Mouse (Mus musculus): Measurements from ENCODE around the gene Mcts1. TPM values are rescaled to one million over a fixed set of nuclear protein-coding genes. Genes with fewer than 3 reads are reported as not detected.

Mcts1 gene
- polyA plus RNA-seq, 1 experiment, result 12.4 TPM

DNA sequence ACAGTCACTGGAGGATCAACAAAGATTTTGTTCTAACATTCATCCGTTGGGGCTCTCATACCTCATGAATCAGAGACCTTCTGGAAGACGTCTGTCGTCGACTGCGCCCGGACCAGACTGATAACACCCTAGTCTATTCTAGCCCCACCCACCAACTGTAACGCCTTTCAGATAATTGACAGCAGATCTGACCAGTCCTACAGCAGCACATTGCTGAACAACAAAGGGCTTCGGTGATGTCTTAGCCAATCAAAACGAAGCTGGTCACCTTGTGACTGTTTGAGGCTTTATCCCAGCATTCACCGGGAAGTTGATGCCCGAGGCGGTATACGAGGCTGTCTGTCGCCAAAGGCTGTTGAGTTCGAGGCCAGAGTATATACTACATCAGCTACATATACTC lies 24.3 kb upstream of the Mcts1 start, which contains the start of gene Cul4b:
TSS of gene Cul4b (minus strand) at position 119 of the 400 bp plus-strand sequence.
- Histone ChIP-seq H3K4me3 (ENCODE audit: control insufficient read depth, insufficient read depth, low read length) (no peak within 1 kb of the TSS), H3K27ac (ENCODE audit: control insufficient read depth, insufficient read depth, low read length) (no peak within 1 kb of the TSS), H3K27me3 (ENCODE audit: control insufficient read depth, insufficient read depth, low read length) (no peaks in the 10 kb centered on the region), H3K36me3 (ENCODE audit: control insufficient read depth, insufficient read depth, low read length) (no peaks in the 10 kb centered on the region), H3K4me1 (replicated peaks; ENCODE audit: control insufficient read depth, insufficient read depth, low read length) (no peaks in the 10 kb centered on the region)
- WGBS, result 94% methylated on average over 15 of the region's 15 CpGs
- DNase-seq, result no peak
- no peak for TF ChIP-seq CTCF (IDR thresholded peaks at IDR 0.05; ENCODE audit: borderline replicate concordance, control insufficient read depth, extremely low read depth, insufficient read depth, low read length, poor library complexity)
- no peak for TF ChIP-seq POLR2A (IDR thresholded peaks at IDR 0.05; ENCODE audit: control insufficient read depth, extremely low read depth, insufficient read depth, low read length, poor library complexity)

DNA sequence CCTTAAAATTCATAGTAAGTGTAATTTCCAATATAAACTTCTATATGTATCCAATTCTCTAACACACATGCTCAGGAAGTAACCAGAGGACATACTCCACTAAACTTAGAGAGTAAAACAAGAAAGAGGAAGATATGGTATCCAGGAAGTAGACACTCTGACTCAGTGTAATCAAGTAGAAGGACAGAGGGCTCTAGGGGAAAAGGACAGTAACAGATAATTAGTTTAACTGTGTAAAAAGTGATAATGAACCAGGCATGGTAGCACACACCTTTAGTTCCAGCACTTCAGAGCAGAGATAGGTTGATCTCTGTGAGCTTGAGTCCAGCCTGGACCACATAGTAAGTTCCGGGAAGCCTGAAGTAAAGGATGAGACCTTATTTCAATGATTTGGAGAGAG lies 19.2 kb upstream of the Mcts1 start:
- Histone ChIP-seq H3K4me1 (replicated peaks; ENCODE audit: control insufficient read depth, insufficient read depth, low read length) (no peaks in the 10 kb centered on the region), H3K36me3 (ENCODE audit: control insufficient read depth, insufficient read depth, low read length) (no peaks in the 10 kb centered on the region), H3K27ac (ENCODE audit: control insufficient read depth, insufficient read depth, low read length) (no peak overlapping the region), H3K4me3 (ENCODE audit: control insufficient read depth, insufficient read depth, low read length) (no peak overlapping the region), H3K27me3 (ENCODE audit: control insufficient read depth, insufficient read depth, low read length) (no peaks in the 10 kb centered on the region)
- no peak for DNase-seq
- 94% methylated on average over 1 of the region's 1 CpGs for WGBS
- no peak for TF ChIP-seq CTCF (IDR thresholded peaks at IDR 0.05; ENCODE audit: borderline replicate concordance, control insufficient read depth, extremely low read depth, insufficient read depth, low read length, poor library complexity)
- TF ChIP-seq POLR2A (IDR thresholded peaks at IDR 0.05; ENCODE audit: control insufficient read depth, extremely low read depth, insufficient read depth, low read length, poor library complexity), result no peak

DNA sequence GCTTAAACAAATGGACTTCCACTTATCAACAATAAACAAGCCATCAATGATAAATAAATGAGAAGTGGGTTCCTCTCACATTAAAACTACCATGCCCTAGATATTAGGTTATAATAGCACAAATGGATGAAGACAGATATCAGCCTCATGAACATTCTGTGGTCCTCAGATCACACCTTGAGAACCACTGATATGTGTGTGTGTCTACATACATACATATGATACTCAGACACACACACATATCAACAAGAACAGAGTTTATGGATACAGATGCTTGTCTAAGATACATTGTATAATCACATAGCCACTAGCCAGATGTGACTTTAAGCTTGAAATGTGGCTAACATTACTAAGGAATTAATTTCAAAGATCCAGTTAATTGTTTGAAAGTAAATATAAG lies 17.1 kb upstream of the Mcts1 start:
- Histone ChIP-seq H3K4me3 (ENCODE audit: control insufficient read depth, insufficient read depth, low read length) (no peak overlapping the region), H3K36me3 (ENCODE audit: control insufficient read depth, insufficient read depth, low read length) (no peaks in the 10 kb centered on the region), H3K4me1 (replicated peaks; ENCODE audit: control insufficient read depth, insufficient read depth, low read length) (no peaks in the 10 kb centered on the region), H3K27me3 (ENCODE audit: control insufficient read depth, insufficient read depth, low read length) (no peaks in the 10 kb centered on the region), H3K27ac (ENCODE audit: control insufficient read depth, insufficient read depth, low read length) (no peak overlapping the region)
- no peak for DNase-seq
- no peak for TF ChIP-seq CTCF (IDR thresholded peaks at IDR 0.05; ENCODE audit: borderline replicate concordance, control insufficient read depth, extremely low read depth, insufficient read depth, low read length, poor library complexity)
- TF ChIP-seq POLR2A (IDR thresholded peaks at IDR 0.05; ENCODE audit: control insufficient read depth, extremely low read depth, insufficient read depth, low read length, poor library complexity), result no peak

DNA sequence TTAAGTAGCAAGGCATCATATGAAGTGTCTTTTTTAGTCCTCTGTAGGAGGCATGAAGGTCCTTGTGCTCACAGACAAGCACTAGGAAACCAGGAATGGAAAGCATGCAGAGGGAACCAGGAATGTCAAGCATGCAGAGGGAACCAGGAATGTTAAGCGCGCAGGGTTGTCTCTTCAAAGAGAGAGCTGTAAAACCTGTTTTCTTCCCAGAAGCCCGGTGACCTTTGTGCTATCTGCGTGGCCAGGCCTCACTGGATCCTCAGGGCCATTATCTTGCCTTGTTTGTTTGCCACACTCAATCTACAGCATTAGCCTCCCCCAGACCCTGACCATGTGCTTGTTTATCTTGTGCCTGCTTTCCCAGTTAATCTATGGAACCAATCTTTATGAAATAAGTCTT lies 10.6 kb upstream of the Mcts1 start:
- no peak for DNase-seq
- no peak for TF ChIP-seq CTCF (IDR thresholded peaks at IDR 0.05; ENCODE audit: borderline replicate concordance, control insufficient read depth, extremely low read depth, insufficient read depth, low read length, poor library complexity)
- TF ChIP-seq POLR2A (IDR thresholded peaks at IDR 0.05; ENCODE audit: control insufficient read depth, extremely low read depth, insufficient read depth, low read length, poor library complexity), result no peak
- WGBS, result 100% methylated on average over 4 of the region's 4 CpGs

DNA sequence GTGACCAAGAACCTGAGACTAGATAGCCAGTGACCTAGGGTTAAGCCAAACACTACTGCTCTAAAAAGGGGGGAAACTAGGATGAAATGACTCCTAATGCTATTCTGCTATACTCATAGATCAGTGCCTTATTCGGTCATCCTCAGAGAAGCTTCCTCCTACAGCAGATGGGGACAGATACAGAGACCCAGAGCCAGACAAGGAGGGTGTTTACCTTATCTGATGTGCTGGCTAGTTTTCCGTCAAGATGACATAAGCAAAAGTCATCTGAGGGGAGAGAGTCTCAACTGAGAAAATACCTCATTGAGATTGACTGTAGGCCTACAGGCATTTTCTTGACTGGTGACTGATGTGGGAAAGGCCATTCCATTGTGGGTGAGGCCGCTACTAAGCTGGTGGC lies 8.6 kb upstream of the Mcts1 start:
- WGBS, result 94% methylated on average over 3 of the region's 3 CpGs
- H3K4me1 ChIP-seq (replicated peaks; ENCODE audit: control insufficient read depth, insufficient read depth, low read length), result no peaks in the 10 kb centered on the region
- no peaks in the 10 kb centered on the region for H3K36me3 ChIP-seq (ENCODE audit: control insufficient read depth, insufficient read depth, low read length)
- no peak overlapping the region for H3K4me3 ChIP-seq (ENCODE audit: control insufficient read depth, insufficient read depth, low read length)
- no peak for DNase-seq
- H3K27me3 ChIP-seq (ENCODE audit: control insufficient read depth, insufficient read depth, low read length), result no peaks in the 10 kb centered on the region
- H3K27ac ChIP-seq (ENCODE audit: control insufficient read depth, insufficient read depth, low read length), result no peak overlapping the region
- no peak for TF ChIP-seq POLR2A (IDR thresholded peaks at IDR 0.05; ENCODE audit: control insufficient read depth, extremely low read depth, insufficient read depth, low read length, poor library complexity)
- no peak for TF ChIP-seq CTCF (IDR thresholded peaks at IDR 0.05; ENCODE audit: borderline replicate concordance, control insufficient read depth, extremely low read depth, insufficient read depth, low read length, poor library complexity)

More for the DNA sequence above, 10.6 kb upstream of the Mcts1 start:
- no peak overlapping the region for H3K27ac ChIP-seq (ENCODE audit: control insufficient read depth, insufficient read depth, low read length)
- H3K4me3 ChIP-seq (ENCODE audit: control insufficient read depth, insufficient read depth, low read length), result no peak overlapping the region
- no peaks in the 10 kb centered on the region for H3K36me3 ChIP-seq (ENCODE audit: control insufficient read depth, insufficient read depth, low read length)
- H3K4me1 ChIP-seq (replicated peaks; ENCODE audit: control insufficient read depth, insufficient read depth, low read length), result no peaks in the 10 kb centered on the region
- H3K27me3 ChIP-seq (ENCODE audit: control insufficient read depth, insufficient read depth, low read length), result no peaks in the 10 kb centered on the region

DNA sequence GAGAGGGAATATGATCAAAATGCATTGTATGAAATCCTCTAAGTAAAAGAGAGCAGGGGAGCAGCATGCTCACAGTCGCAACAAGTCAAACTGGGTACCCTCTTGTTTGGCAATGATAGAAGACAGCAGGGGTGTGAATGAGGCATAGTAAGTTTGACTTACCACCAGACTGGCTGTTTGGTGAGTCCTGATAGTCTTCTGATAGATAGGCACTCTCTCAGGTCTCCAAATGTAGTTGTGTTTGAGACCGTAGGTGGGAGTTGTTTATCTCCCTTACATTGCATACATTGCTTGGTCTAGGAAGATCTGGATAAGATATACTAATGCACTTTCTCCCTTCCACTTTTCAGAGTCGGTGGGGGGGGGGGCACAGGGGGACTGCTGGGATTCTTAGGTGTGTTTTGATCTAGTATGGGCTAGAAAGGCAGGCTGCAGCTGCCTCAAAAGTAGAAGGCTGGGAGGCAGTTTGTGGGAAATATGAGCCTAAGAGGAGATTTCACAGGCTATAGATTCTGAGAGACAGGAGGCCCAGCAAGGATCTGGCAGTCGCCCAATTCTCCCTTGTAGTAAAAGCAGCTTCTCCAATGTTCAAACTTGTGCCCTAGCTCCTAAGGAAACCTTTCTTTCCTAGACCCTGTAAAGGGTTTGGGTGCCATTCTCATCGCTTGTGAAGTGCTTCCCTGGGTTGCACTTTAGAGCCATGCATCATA lies 7.0 kb upstream of the Mcts1 start:
- Histone ChIP-seq H3K36me3 (ENCODE audit: control insufficient read depth, insufficient read depth, low read length) (no peaks in the 10 kb centered on the region), H3K4me3 (ENCODE audit: control insufficient read depth, insufficient read depth, low read length) (no peak overlapping the region), H3K27me3 (ENCODE audit: control insufficient read depth, insufficient read depth, low read length) (no peaks in the 10 kb centered on the region), H3K27ac (ENCODE audit: control insufficient read depth, insufficient read depth, low read length) (no peak overlapping the region), H3K4me1 (replicated peaks; ENCODE audit: control insufficient read depth, insufficient read depth, low read length) (no peaks in the 10 kb centered on the region)
- TF ChIP-seq POLR2A (IDR thresholded peaks at IDR 0.05; ENCODE audit: control insufficient read depth, extremely low read depth, insufficient read depth, low read length, poor library complexity) (no peak), CTCF (IDR thresholded peaks at IDR 0.05; ENCODE audit: borderline replicate concordance, control insufficient read depth, extremely low read depth, insufficient read depth, low read length, poor library complexity) (no peak)
- WGBS, result 90% methylated on average over 5 of the region's 5 CpGs
- DNase-seq, result no peak

DNA sequence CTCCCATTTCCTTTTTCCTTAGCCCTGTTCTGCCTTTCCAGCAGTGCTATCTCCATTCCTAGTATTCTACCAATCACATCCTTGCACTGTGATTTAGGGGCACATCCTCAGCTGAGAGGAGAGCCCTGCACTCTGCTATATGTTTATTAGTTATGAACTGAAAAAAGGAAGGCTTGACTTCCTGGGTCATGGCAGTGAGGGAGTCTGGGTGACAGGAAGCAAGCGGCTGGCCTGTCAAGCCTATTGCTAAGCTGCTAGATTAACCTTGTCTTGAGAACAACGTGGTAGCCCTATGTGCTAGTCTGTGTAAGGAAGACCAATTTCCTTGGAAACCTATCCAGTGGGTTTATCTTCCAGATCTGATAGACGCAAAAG lies 604 bp downstream of the Mcts1 start:
- 1% methylated on average over 3 of the region's 3 CpGs for WGBS
- TF ChIP-seq POLR2A (IDR thresholded peaks at IDR 0.05; ENCODE audit: control insufficient read depth, extremely low read depth, insufficient read depth, low read length, poor library complexity) (no peak), CTCF (IDR thresholded peaks at IDR 0.05; ENCODE audit: borderline replicate concordance, control insufficient read depth, extremely low read depth, insufficient read depth, low read length, poor library complexity) (no peak)
- Histone ChIP-seq H3K4me3 (ENCODE audit: control insufficient read depth, insufficient read depth, low read length) (peak overlapping the region; percentile 88), H3K27me3 (ENCODE audit: control insufficient read depth, insufficient read depth, low read length) (no peaks in the 10 kb centered on the region), H3K36me3 (ENCODE audit: control insufficient read depth, insufficient read depth, low read length) (no peaks in the 10 kb centered on the region), H3K4me1 (replicated peaks; ENCODE audit: control insufficient read depth, insufficient read depth, low read length) (no peaks in the 10 kb centered on the region), H3K27ac (ENCODE audit: control insufficient read depth, insufficient read depth, low read length) (peak overlapping the region; percentile 68)
- peak; percentile 10 for DNase-seq

Data from thymus, adult 2 months (tissue).